In genomic region chr9:66350788-66351430, GRCm38 (mm10) we compare ENCODE assay signal across 7 mouse cellular contexts. TPM values are rescaled to one million over a fixed set of nuclear protein-coding genes. Genes with fewer than 3 reads are reported as not detected.
DNase-seq lines count a peak whose midpoint lies in the region; ATAC-seq lines count a peak whose summit lies in the region.

No protein-coding gene starts in this region.

- 1% methylated on average over 32 of the region's 32 CpGs for WGBS in embryonic facial prominence, embryonic 11.5 days
- WGBS in hindbrain, embryonic 16.5 days, result under 1% methylated on average over 31 of the region's 32 CpGs
- WGBS in liver, embryonic 16.5 days (ENCODE audit: insufficient replicate concordance), result 1% methylated on average over 32 of the region's 32 CpGs
- WGBS in stomach, embryonic 16.5 days, result under 1% methylated on average over 32 of the region's 32 CpGs

- H3K4me1 ChIP-seq in embryonic facial prominence, embryonic 11.5 days (ENCODE audit: control insufficient read depth, insufficient read depth, low read length), result no peaks in the 10 kb centered on the region; the same call in 1 of the 2 replicates
- H3K4me1 ChIP-seq in hindbrain, embryonic 16.5 days (ENCODE audit: control insufficient read depth, insufficient read depth, low read depth, low read length), result peaks cover 7% of the 10 kb centered on the region
- peaks cover 44% of the 10 kb centered on the region for H3K4me1 ChIP-seq in liver, embryonic 16.5 days (ENCODE audit: control insufficient read depth, low read depth, low read length)
- peaks cover 14% of the 10 kb centered on the region; the same call in 1 of the 2 replicates for H3K4me1 ChIP-seq in stomach, embryonic 16.5 days (ENCODE audit: control insufficient read depth, insufficient read depth, low read length)

- no peaks in the 10 kb centered on the region for H3K9me3 ChIP-seq in embryonic facial prominence, embryonic 11.5 days (replicated peaks; ENCODE audit: control insufficient read depth, low read length)
- no peaks in the 10 kb centered on the region for H3K9me3 ChIP-seq in hindbrain, embryonic 16.5 days (ENCODE audit: control insufficient read depth, low read length)
- H3K9me3 ChIP-seq in liver, embryonic 16.5 days (replicated peaks; ENCODE audit: control insufficient read depth, low read length), result no peaks in the 10 kb centered on the region
- H3K9me3 ChIP-seq in stomach, embryonic 16.5 days (replicated peaks; ENCODE audit: control insufficient read depth, low read length), result no peaks in the 10 kb centered on the region

- H3K36me3 ChIP-seq in embryonic facial prominence, embryonic 11.5 days (replicated peaks; ENCODE audit: control insufficient read depth, insufficient read depth, low read depth, low read length), result no peaks in the 10 kb centered on the region
- no peaks in the 10 kb centered on the region for H3K36me3 ChIP-seq in hindbrain, embryonic 16.5 days (ENCODE audit: control insufficient read depth, insufficient read depth, low read length)
- H3K36me3 ChIP-seq in liver, embryonic 16.5 days (ENCODE audit: control insufficient read depth, insufficient read depth), result no peaks in the 10 kb centered on the region
- H3K36me3 ChIP-seq in stomach, embryonic 16.5 days (ENCODE audit: control insufficient read depth, insufficient read depth, low read length), result no peaks in the 10 kb centered on the region

- peak; percentile 26 to 31 for DNase-seq in layer of hippocampus, postnatal 36 days
- no peak for DNase-seq in layer of hippocampus, postnatal 14 days (ENCODE audit: low spot score in 2 of 2)
- peak; percentile 23 for DNase-seq in MN1 (ENCODE audit: low spot score)
- peak; percentile 45 for DNase-seq in embryonic facial prominence, embryonic 11.5 days (ENCODE audit: low spot score)

- H3K27ac ChIP-seq in embryonic facial prominence, embryonic 11.5 days (replicated peaks; ENCODE audit: low read depth, low read length), result peak overlapping the region; percentile 91
- peak overlapping the region; percentile 98 for H3K27ac ChIP-seq in hindbrain, embryonic 16.5 days (ENCODE audit: low read depth, low read length)
- peak overlapping the region; percentile 100 for H3K27ac ChIP-seq in liver, embryonic 16.5 days (ENCODE audit: low read length)
- peak overlapping the region; percentile 88 for H3K27ac ChIP-seq in stomach, embryonic 16.5 days (ENCODE audit: low read length)

- peak overlapping the region; percentile 86 for H3K4me2 ChIP-seq in embryonic facial prominence, embryonic 11.5 days (ENCODE audit: low read depth, low read length)
- H3K4me2 ChIP-seq in hindbrain, embryonic 16.5 days (ENCODE audit: low read length), result peak overlapping the region; percentile 63
- H3K4me2 ChIP-seq in liver, embryonic 16.5 days (ENCODE audit: low read depth, low read length), result peak overlapping the region; percentile 64
- peak overlapping the region; percentile 85 for H3K4me2 ChIP-seq in stomach, embryonic 16.5 days (ENCODE audit: low read depth, low read length)

- no peaks in the 10 kb centered on the region for H3K27me3 ChIP-seq in embryonic facial prominence, embryonic 11.5 days (ENCODE audit: control insufficient read depth, insufficient read depth, low read length)
- no peaks in the 10 kb centered on the region for H3K27me3 ChIP-seq in hindbrain, embryonic 16.5 days (replicated peaks; ENCODE audit: control insufficient read depth, insufficient read depth, low read length)
- no peaks in the 10 kb centered on the region for H3K27me3 ChIP-seq in liver, embryonic 16.5 days (ENCODE audit: control insufficient read depth, insufficient read depth, low read depth, low read length)
- H3K27me3 ChIP-seq in stomach, embryonic 16.5 days (ENCODE audit: control insufficient read depth, insufficient read depth, low read length), result no peaks in the 10 kb centered on the region

- peak overlapping the region; percentile 94 for H3K9ac ChIP-seq in embryonic facial prominence, embryonic 11.5 days (replicated peaks; ENCODE audit: low read length)
- H3K9ac ChIP-seq in hindbrain, embryonic 16.5 days (ENCODE audit: low read depth, low read length), result peak overlapping the region; percentile 99
- peak overlapping the region; percentile 100 for H3K9ac ChIP-seq in liver, embryonic 16.5 days (ENCODE audit: low read depth, low read length)
- peak overlapping the region; percentile 87 for H3K9ac ChIP-seq in stomach, embryonic 16.5 days (ENCODE audit: low read length)

- peak; percentile 27; the same call in 1 of the 2 replicates for ATAC-seq in embryonic facial prominence, embryonic 11.5 days (replicated peaks; ENCODE audit: insufficient number of reproducible peaks, low FRiP score, low TSS enrichment, low read depth)
- ATAC-seq in hindbrain, embryonic 16.5 days, result peak; percentile 69
- ATAC-seq in liver, embryonic 16.5 days (ENCODE audit: low read depth), result peak; percentile 28
- no peak for ATAC-seq in stomach, embryonic 16.5 days (ENCODE audit: insufficient read depth, low FRiP score)

- peak overlapping the region; percentile 97 for H3K4me3 ChIP-seq in embryonic facial prominence, embryonic 11.5 days (ENCODE audit: low read depth, low read length)
- peak overlapping the region; percentile 90 for H3K4me3 ChIP-seq in hindbrain, embryonic 16.5 days (ENCODE audit: low read length)
- H3K4me3 ChIP-seq in liver, embryonic 16.5 days (ENCODE audit: low read depth, low read length), result peak overlapping the region; percentile 100
- peak overlapping the region; percentile 64 for H3K4me3 ChIP-seq in stomach, embryonic 16.5 days (replicated peaks; ENCODE audit: low read length)

RNA-seq across cellular contexts. Expression of gene Herc1, which starts 0.7 kb away (rescaled TPM):
- 100 to 1,000 TPM; 106 to 113 TPM for total RNA-seq in layer of hippocampus, postnatal 36 days (2021)
- total RNA-seq in layer of hippocampus, postnatal 14 days (2021), result 100 to 1,000 TPM; 112 to 128 TPM
- 24.1 and 25.2 TPM in 2 replicates for polyA plus RNA-seq in embryonic facial prominence, embryonic 11.5 days (2014; fragmentation: Nextera tagmentation; extraction: Ambion mirVana)
- 39.4 and 39.8 TPM in 2 replicates for polyA plus RNA-seq in hindbrain, embryonic 16.5 days (2015; fragmentation: Nextera tagmentation; extraction: Ambion mirVana)
- polyA plus RNA-seq in liver, embryonic 16.5 days (2015; fragmentation: Nextera tagmentation; extraction: Ambion mirVana), result 29.2 and 30.6 TPM in 2 replicates
- 20.0 and 22.1 TPM in 2 replicates for polyA plus RNA-seq in stomach, embryonic 16.5 days (2015; fragmentation: Nextera tagmentation; extraction: Ambion mirVana)

Comparison
In these comparisons a context has a peak if more than half of its experiments do, and no peak if none do; other contexts are left out.
1. DNase-seq: peak in layer of hippocampus, postnatal 36 days (2 of 2), MN1 (single experiment) and embryonic facial prominence, embryonic 11.5 days (single experiment); none in layer of hippocampus, postnatal 14 days (0 of 2).
2. Peak in every context shown above with its lines, with median percentiles within 50 percentile points of each other: H3K27ac ChIP-seq, H3K4me2 ChIP-seq, H3K4me3 ChIP-seq and H3K9ac ChIP-seq.